Mouse (Mus musculus) inflammation-experienced regulatory T-cells, adult 16 weeks (primary cell): Measurements from ENCODE around the gene Dnmt1. TPM values are rescaled to one million over a fixed set of nuclear protein-coding genes. Genes with fewer than 3 reads are reported as not detected.

Experiments used
- polyA plus RNA-seq: library from polyadenylated mRNA; unstranded; fragments of 100-300 nt; shearing (Covaris generic); gene quantifications from one replicate; pipeline ENCODE4 v1.2.1, GENCODE M21; 2017

Gene Dnmt1
- polyA plus RNA-seq: 116 TPM

GRCm38 (mm10) chr9:20959430-20959938 is at the start of gene Dnmt1:
Gene Dnmt1 (minus strand): TSS chr9:20959888.

DNA sequence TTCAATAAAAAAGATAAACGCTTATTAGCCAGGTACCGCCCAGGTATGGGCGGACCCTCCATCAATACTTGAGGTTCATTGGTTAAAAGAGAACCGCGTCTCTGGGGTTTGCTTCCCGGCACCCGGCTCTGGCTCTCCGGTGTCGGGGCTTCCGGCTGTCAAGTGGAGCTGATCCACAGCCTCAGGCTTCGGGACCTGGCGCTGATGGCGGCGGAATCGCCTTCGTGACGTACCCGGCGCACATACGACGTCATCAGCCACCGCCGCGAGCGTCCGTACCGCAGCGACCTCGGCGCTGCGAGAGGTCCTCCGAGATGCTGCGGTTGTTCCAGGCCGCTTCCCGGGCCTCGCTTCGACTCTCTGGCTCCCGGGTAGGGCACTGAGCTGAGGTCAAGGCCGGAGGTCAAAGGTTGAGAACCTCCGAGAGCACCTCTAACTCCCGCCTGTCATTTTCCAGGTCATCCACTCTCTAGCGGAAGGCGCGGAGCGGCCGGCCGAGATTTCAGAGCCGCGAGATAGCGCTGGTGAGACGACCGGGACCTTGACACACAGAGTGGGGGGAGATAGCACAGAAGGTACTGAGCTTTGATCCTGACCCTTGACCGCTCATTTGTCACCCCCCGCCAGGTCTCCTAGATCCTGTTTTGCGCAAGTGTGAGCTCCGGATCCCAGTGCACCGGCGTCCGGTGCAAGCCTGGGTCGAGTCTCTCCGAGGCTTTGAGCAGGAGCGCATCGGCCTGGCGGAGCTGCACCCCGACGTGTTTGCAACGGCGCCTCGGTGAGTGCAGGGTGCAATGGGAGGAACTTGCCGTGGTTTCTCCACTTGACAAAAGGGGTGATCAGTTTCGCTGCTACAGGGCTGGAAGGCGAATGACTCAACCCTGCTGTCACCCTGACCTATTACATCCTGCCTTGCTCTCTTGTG is 43.2 kb upstream of the Dnmt1 start, which contains the start of gene Mrpl4:
Mrpl4 (plus strand) TSS at position 112 of the 925 bp plus-strand sequence.

GRCm38 (mm10) chr9:20976216-20976960 is 16.7 kb upstream of the Dnmt1 start, which contains the start of gene S1pr2:
Gene S1pr2 (minus strand): TSS chr9:20976781.

GRCm38 (mm10) chr9:20898511-20899073 is 61.1 kb downstream of the Dnmt1 start, which contains the start of gene Eif3g:
Gene Eif3g (minus strand): TSS chr9:20898623.

GRCm38 (mm10) chr9:20887704-20888385 is 71.8 kb downstream of the Dnmt1 start, which contains the start of gene Ppan:
Gene Ppan (plus strand): TSS chr9:20888175.

GRCm38 (mm10) chr9:20879097-20879792 is 80.4 kb downstream of the Dnmt1 start, which contains the start of gene Angptl6:
Gene Angptl6 (minus strand): TSS chr9:20879727.

DNA sequence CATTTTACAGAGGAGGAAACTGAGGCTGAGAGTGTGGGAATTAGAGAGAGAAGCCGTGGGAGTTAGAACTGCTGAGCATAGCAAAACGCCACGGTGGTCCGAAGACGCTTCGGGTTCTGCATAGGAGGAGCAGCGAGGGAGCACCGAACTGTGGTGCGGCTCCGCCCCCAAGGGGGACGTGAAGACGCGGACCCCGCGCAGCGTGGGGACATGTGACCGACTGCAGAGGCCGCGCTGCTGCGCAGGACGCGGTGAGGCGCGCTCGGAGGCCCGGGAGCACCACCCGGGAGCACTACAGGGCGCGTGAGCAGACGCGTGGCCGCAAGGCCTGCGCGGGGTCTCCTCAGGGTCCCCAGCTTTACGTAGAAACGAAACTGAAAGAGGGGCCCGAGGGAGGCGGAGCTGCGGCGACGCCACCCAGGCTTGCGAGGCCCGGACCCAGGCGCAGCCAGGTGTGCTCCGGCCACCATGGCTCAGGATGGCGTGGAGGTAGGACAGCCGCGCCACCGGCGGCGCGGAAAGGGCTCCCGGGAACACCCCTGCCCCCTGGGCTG is 91.2 kb downstream of the Dnmt1 start, which contains the start of gene A230050P20Rik:
A230050P20Rik (plus strand) TSS at position 195 of the 554 bp plus-strand sequence.

Other genes starting within 250 kb of the Dnmt1 start
- 0.94 TPM for gene Olfm2, start 213.5 kb downstream of the Dnmt1 start, polyA plus RNA-seq
- 0.72 TPM for gene Col5a3, start 144.8 kb downstream of the Dnmt1 start, polyA plus RNA-seq
- gene Rdh8, start 141.4 kb downstream of the Dnmt1 start, polyA plus RNA-seq: not detected
- gene A230050P20Rik, start 91.2 kb downstream of the Dnmt1 start, polyA plus RNA-seq: 64.3 TPM
- 1.5 TPM for gene Angptl6, start 80.2 kb downstream of the Dnmt1 start, polyA plus RNA-seq
- 94.9 TPM for gene Ppan, start 71.7 kb downstream of the Dnmt1 start, polyA plus RNA-seq
- gene Eif3g, start 61.3 kb downstream of the Dnmt1 start, polyA plus RNA-seq: 278 TPM
- 30.5 TPM for gene S1pr2, start 16.9 kb upstream of the Dnmt1 start, polyA plus RNA-seq
- gene Mrpl4, start 42.9 kb upstream of the Dnmt1 start, polyA plus RNA-seq: 138 TPM
- 144 TPM for gene Icam1, start 56.1 kb upstream of the Dnmt1 start, polyA plus RNA-seq
- gene Icam4, start 69.5 kb upstream of the Dnmt1 start, polyA plus RNA-seq: 2.7 TPM
- gene Icam5, start 72.2 kb upstream of the Dnmt1 start, polyA plus RNA-seq: 1.4 TPM
- not detected for gene Zglp1, start 107.2 kb upstream of the Dnmt1 start, polyA plus RNA-seq
- gene Gm49373, start 113.2 kb upstream of the Dnmt1 start, polyA plus RNA-seq: 0.29 TPM
- gene Fdx1l, start 113.7 kb upstream of the Dnmt1 start, polyA plus RNA-seq: 39.6 TPM
- gene Gm38431, start 132.1 kb upstream of the Dnmt1 start, polyA plus RNA-seq: 5.8 TPM
- 72.7 TPM for gene Raver1, start 132.1 kb upstream of the Dnmt1 start, polyA plus RNA-seq
- gene Tyk2, start 171.4 kb upstream of the Dnmt1 start, polyA plus RNA-seq: 120 TPM
- gene Cdc37, start 190.1 kb upstream of the Dnmt1 start, polyA plus RNA-seq: 345 TPM
- gene Pde4a, start 205.8 kb upstream of the Dnmt1 start, polyA plus RNA-seq: 0.62 TPM